21 mouse cellular contexts compared by ENCODE assay signal in genomic region chr13:112823911-112824648, GRCm38 (mm10). TPM values are rescaled to one million over a fixed set of nuclear protein-coding genes. Genes with fewer than 3 reads are reported as not detected.
DNase-seq lines count a peak whose midpoint lies in the region; ATAC-seq and TF ChIP-seq lines count a peak whose summit lies in the region.
"Had no signal": no experiment of that assay in that cellular context is flagged by ENCODE, and none has a peak within 500 bp of the region (broad histone marks: within the 10 kb centered on the region; RNA-seq: fewer than 3 reads in every experiment).

No protein-coding gene starts in this region.

- no peak overlapping the region for H3K4me3 ChIP-seq in embryonic facial prominence, embryonic 14.5 days (ENCODE audit: low read depth, low read length)
- H3K4me3 ChIP-seq in embryonic facial prominence, embryonic 10.5 days: no peak overlapping the region
- H3K4me3 ChIP-seq in heart, postnatal 0 days (ENCODE audit: low read depth, low read length): no peak overlapping the region
- H3K4me3 ChIP-seq: forebrain, embryonic 13.5 days; heart, embryonic 13.5 days; hindbrain, embryonic 12.5 days; intestine, embryonic 15.5 days; left cerebral cortex, adult 2 months; limb, embryonic 12.5 days; midbrain, embryonic 12.5 days had no signal

- H3K9ac ChIP-seq in embryonic facial prominence, embryonic 14.5 days (ENCODE audit: low read depth, low read length): no peak overlapping the region
- H3K9ac ChIP-seq in heart, postnatal 0 days (replicated peaks; ENCODE audit: low read depth, low read length): no peak overlapping the region
- H3K9ac ChIP-seq: forebrain, embryonic 13.5 days; heart, embryonic 13.5 days; hindbrain, embryonic 12.5 days; intestine, embryonic 15.5 days; limb, embryonic 12.5 days; midbrain, embryonic 12.5 days had no signal

- DNase-seq in embryonic facial prominence, embryonic 14.5 days (ENCODE audit: low spot score): peak; percentile 43
- no peak for DNase-seq in embryonic facial prominence, embryonic 10.5 days (ENCODE audit: low spot score)
- DNase-seq in heart, postnatal 0 days (ENCODE audit: low spot score): peak; percentile 77
- no peak for DNase-seq in heart, postnatal 4 days
- no peak for DNase-seq in thymus, postnatal 10 days (ENCODE audit: low spot score in 2 of 2)
- DNase-seq: cerebellum, postnatal 10 days; lung, postnatal 4 days; right cerebral cortex, postnatal 14 days; thymus, postnatal 25 days had no signal

- H3K9me3 ChIP-seq in embryonic facial prominence, embryonic 14.5 days (ENCODE audit: control insufficient read depth, low read length): no peaks in the 10 kb centered on the region
- H3K9me3 ChIP-seq in embryonic facial prominence, embryonic 10.5 days: no peaks in the 10 kb centered on the region
- H3K9me3 ChIP-seq in heart, postnatal 0 days (replicated peaks; ENCODE audit: control insufficient read depth, low read length): no peaks in the 10 kb centered on the region
- H3K9me3 ChIP-seq: forebrain, embryonic 13.5 days; heart, embryonic 13.5 days; hindbrain, embryonic 12.5 days; intestine, embryonic 15.5 days; limb, embryonic 12.5 days; midbrain, embryonic 12.5 days had no signal

- TF ChIP-seq EP300 in heart, postnatal 0 days (IDR thresholded peaks at IDR 0.05; ENCODE audit: low read depth): no peak; the same call in 1 of the 2 replicates

- 63% methylated on average over 8 of the region's 8 CpGs for WGBS in embryonic facial prominence, embryonic 14.5 days
- WGBS in embryonic facial prominence, embryonic 10.5 days: 86% methylated on average over 7 of the region's 8 CpGs
- 64% methylated on average over 5 of the region's 8 CpGs for WGBS in heart, postnatal 0 days

- H3K27ac ChIP-seq in embryonic facial prominence, embryonic 14.5 days (replicated peaks; ENCODE audit: low read depth, low read length): no peak overlapping the region
- no peak overlapping the region for H3K27ac ChIP-seq in embryonic facial prominence, embryonic 10.5 days (replicated peaks)
- H3K27ac ChIP-seq in heart, postnatal 0 days (ENCODE audit: low read depth): peak overlapping the region; percentile 48; the same call in 1 of the 2 replicates
- H3K27ac ChIP-seq: forebrain, embryonic 13.5 days; hindbrain, embryonic 12.5 days; intestine, embryonic 15.5 days; kidney, postnatal 0 days; left cerebral cortex, adult 2 months; limb, embryonic 12.5 days; midbrain, embryonic 12.5 days; stomach, postnatal 0 days had no signal

- H3K4me2 ChIP-seq in embryonic facial prominence, embryonic 14.5 days (ENCODE audit: low read depth, low read length): no peak overlapping the region
- H3K4me2 ChIP-seq in heart, postnatal 0 days (ENCODE audit: low read depth, low read length): no peak overlapping the region
- H3K4me2 ChIP-seq: forebrain, embryonic 13.5 days; heart, embryonic 13.5 days; hindbrain, embryonic 12.5 days; intestine, embryonic 15.5 days; limb, embryonic 12.5 days; midbrain, embryonic 12.5 days had no signal

- H3K27me3 ChIP-seq in embryonic facial prominence, embryonic 14.5 days (replicated peaks; ENCODE audit: control insufficient read depth, insufficient read depth, low read length): no peaks in the 10 kb centered on the region
- H3K27me3 ChIP-seq in embryonic facial prominence, embryonic 10.5 days (replicated peaks; ENCODE audit: low read depth, poor library complexity, severe bottlenecking): no peaks in the 10 kb centered on the region
- no peaks in the 10 kb centered on the region for H3K27me3 ChIP-seq in heart, postnatal 0 days (ENCODE audit: control insufficient read depth, insufficient read depth, low read length)
- H3K27me3 ChIP-seq: forebrain, embryonic 13.5 days; heart, embryonic 13.5 days; hindbrain, embryonic 12.5 days; intestine, embryonic 15.5 days; limb, embryonic 12.5 days; midbrain, embryonic 12.5 days had no signal

- ATAC-seq in embryonic facial prominence, embryonic 14.5 days (ENCODE audit: low read depth): no peak
- peak; percentile 71 for ATAC-seq in heart, postnatal 0 days (ENCODE audit: insufficient read depth, low read depth)
- peak; percentile 78 for ATAC-seq in CD4-positive, CD25-positive, alpha-beta regulatory T cell, adult 4 months
- peak; percentile 50 for ATAC-seq in megakaryocyte progenitor cell, adult 5-6 weeks (replicated peaks; ENCODE audit: poor library complexity)
- no peak for ATAC-seq in cerebellum, adult (ENCODE audit: insufficient number of reproducible peaks, low FRiP score, low TSS enrichment)
- ATAC-seq: forebrain, embryonic 13.5 days; intestine, embryonic 15.5 days had no signal

- TF ChIP-seq CTCF in heart, postnatal 0 days (IDR thresholded peaks at IDR 0.05; ENCODE audit: low read depth): no peak

- H3K36me3 ChIP-seq in embryonic facial prominence, embryonic 14.5 days (ENCODE audit: control insufficient read depth, insufficient read depth, low read length): no peaks in the 10 kb centered on the region
- H3K36me3 ChIP-seq in embryonic facial prominence, embryonic 10.5 days (replicated peaks): no peaks in the 10 kb centered on the region
- peaks cover 9% of the 10 kb centered on the region; the same call in 1 of the 2 replicates for H3K36me3 ChIP-seq in heart, postnatal 0 days (replicated peaks; ENCODE audit: control insufficient read depth, insufficient read depth, low read length)
- H3K36me3 ChIP-seq: heart, embryonic 13.5 days; hindbrain, embryonic 12.5 days; intestine, embryonic 15.5 days; limb, embryonic 12.5 days; midbrain, embryonic 12.5 days had no signal

- H3K4me1 ChIP-seq in embryonic facial prominence, embryonic 14.5 days (ENCODE audit: control insufficient read depth, insufficient read depth, low read length): no peaks in the 10 kb centered on the region
- H3K4me1 ChIP-seq in embryonic facial prominence, embryonic 10.5 days: peaks cover 7% of the 10 kb centered on the region
- peaks cover 14% of the 10 kb centered on the region; the same call in 1 of the 2 replicates for H3K4me1 ChIP-seq in heart, postnatal 0 days (ENCODE audit: control insufficient read depth, insufficient read depth)
- H3K4me1 ChIP-seq: forebrain, embryonic 13.5 days; hindbrain, embryonic 12.5 days; intestine, embryonic 15.5 days; midbrain, embryonic 12.5 days had no signal

RNA-seq across cellular contexts. Expression of gene Plpp1, which starts 23.5 kb away (rescaled TPM):
- 60.5 and 64.6 TPM in 2 replicates for polyA plus RNA-seq in embryonic facial prominence, embryonic 14.5 days (2014; fragmentation: Nextera tagmentation; extraction: Ambion mirVana)
- polyA plus RNA-seq in embryonic facial prominence, embryonic 10.5 days (2016; fragmentation: Nextera tagmentation; extraction: Ambion mirVana): 19.0 and 21.8 TPM in 2 replicates
- total RNA-seq in heart, postnatal 0 days (2014; rRNA removed; ENCODE audit: low replicate concordance): 88.7 and 129 TPM in 2 replicates
- polyA plus RNA-seq in heart, postnatal 0 days (2015; fragmentation: Nextera tagmentation; extraction: Ambion mirVana): 89.4 and 101 TPM in 2 replicates
- 10 to 100 TPM; 72.2 to 78.2 TPM for total RNA-seq in heart, postnatal 4 days (2021)
- polyA plus RNA-seq in CD4-positive, CD25-positive, alpha-beta regulatory T cell, adult 4 months (2017; shearing (Covaris generic)): 1 to 10 TPM; 3.7 to 4.2 TPM
- 1.2 and 1.6 TPM in 2 replicates for total RNA-seq in megakaryocyte progenitor cell, adult 5-6 weeks (2015)
- total RNA-seq in megakaryocyte progenitor cell, adult 5-6 weeks (2017): 1.0 and 2.7 TPM in 2 replicates

Comparison
In these comparisons a context has a peak if more than half of its experiments do, and no peak if none do; other contexts are left out.
1. DNase-seq: peak in embryonic facial prominence, embryonic 14.5 days (single experiment) and heart, postnatal 0 days (single experiment); none in embryonic facial prominence, embryonic 10.5 days (single experiment), heart, postnatal 4 days (single experiment) and thymus, postnatal 10 days (0 of 2).
2. ATAC-seq: peak in heart, postnatal 0 days (single experiment), CD4-positive, CD25-positive, alpha-beta regulatory T cell, adult 4 months (single experiment) and megakaryocyte progenitor cell, adult 5-6 weeks (single experiment); none in embryonic facial prominence, embryonic 14.5 days (single experiment) and cerebellum, adult (single experiment).